Mouse (Mus musculus): ENCODE results near the gene Lin28a.
A peak's percentile ranks its signal among the peaks of the same experiment; 100 is the strongest.

Lin28a gene

GRCm38 (mm10) chr4:134018779-134019145, at the start of gene Lin28a:
Gene Lin28a, minus strand, starts transcription at chr4:134018841.
- no peak for DNase-seq (ENCODE audit: low spot score in 2 of 2)

DNA sequence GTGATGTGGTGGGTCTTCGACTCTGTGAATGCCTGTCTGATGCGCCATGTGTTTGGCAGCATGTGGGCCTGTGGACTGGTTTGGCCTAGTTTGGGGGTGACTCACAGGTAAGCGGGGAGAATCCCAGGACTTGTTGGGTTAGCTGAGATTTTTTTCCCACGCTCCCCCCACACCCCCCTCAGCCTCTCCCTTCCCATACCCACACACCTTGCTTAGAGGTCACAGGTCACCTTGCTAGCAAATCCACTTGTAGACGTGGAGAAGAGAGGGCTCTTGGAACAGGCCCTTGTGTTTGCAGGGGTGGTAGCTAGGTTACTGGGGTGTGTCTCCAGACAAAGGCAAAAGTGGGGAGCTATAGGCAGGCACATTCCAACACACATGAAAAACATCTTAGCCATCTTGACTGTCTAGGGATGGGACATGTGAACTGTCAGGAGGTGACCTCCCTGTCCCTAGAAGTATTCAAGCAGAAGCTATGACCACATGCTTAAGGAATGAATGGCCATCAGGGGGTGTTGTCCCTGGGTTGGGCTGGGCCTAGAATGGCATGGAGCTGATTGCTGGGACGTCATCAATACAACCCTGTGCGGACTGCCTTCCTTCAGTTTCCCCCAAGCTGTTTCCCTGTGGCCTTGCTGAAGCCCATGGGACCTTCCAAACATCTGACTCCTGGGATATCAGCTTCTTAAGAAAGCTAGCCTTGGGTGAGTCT, 49.3 kb upstream of the Lin28a start:
- no peak for DNase-seq (ENCODE audit: low spot score in 2 of 2)

DNA sequence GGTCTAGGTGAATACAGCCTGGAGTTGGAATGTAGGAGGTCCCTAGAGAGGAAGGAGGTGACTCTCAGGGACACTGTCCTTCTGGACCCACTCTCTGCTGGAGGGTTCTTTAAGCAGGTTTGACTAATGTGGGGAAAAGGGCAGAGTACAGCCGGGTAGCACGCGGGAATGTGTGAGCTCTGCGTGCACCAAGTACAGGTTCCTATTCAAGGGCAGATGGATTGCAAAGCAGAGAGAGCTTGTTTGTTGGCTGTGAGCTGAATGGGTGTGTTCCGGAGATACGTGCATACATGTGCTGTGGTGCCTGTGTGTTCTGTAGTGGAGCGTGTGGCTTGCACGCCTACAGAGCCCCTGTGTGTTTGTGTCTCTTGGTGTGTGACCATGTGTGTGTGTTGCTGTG, 48.7 kb upstream of the Lin28a start:
- no peak for DNase-seq (ENCODE audit: low spot score in 2 of 2)

DNA sequence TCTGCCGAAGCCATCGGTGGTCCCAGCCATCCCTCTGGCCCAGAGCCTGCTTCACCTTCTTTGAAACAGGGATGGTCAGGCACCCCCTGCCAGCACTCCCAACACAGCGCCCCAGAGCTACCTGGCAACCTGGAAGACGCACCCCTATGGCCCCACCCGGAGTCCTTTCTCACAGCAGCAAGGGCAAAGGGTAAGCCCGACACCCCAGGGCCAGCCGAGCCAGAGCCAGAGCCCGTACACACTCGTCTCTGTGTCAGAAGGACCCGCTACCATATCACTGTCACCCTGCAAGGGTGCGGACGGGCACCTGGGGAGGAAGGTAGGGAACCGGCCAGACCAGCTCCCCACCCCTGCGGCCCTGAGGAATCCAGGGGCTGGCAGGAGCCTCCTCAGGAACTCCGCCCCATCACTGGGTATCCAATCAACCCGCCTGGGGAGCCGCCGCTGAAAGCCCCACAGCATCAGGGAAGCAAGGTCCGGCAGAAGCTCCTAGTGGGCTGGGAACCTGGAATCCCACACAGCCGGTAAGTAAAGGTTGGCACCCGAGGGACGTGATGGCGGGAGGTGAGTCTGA, 46.9 kb upstream of the Lin28a start:
- no peak for DNase-seq (ENCODE audit: low spot score in 2 of 2)

DNA sequence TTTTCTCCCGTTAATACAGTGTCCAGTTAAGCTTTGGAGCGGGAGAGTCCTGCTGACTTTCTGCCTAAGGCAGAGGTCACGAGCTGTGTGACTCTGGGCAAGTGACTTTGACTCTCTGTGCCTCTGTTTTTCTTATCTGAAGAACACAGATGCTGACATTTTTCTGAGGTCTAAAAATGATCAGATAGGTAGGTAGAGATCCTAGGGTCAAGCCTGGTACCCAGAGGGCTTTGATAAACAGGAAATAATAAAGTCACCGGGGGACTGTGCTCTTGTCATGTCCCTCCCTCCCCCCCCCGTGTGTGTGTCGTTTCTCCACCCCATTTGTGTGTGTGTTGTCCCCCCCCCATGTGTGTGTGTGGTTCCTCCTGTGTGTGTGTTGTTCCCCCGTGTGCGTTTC, 43.9 kb upstream of the Lin28a start:
- no peak for DNase-seq (ENCODE audit: low spot score in 2 of 2)

DNA sequence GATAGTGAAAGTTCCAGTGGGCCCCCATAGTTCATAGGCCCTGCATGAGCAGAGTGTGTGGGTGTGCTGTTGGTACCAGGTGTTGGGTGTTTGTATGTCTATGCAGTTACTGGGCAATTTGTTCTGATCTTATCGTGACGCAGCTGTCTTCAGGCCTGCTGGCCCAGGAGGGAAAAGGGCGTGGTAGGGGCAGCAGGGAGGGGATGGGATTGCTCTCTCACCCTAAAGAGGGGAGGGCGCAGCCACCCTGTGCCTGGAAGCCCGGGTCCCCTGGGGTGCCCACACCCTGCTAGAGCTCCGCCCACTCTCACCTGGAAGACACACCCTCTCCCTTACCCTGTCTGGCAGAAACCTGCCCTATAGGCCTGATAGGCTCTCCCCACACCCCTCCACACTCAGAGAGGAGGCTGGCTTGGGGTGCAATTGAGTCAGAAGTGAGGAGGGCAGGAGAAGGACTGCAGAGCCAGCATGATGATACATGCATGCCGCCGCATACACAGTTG, 43.4 kb upstream of the Lin28a start:
- no peak for DNase-seq (ENCODE audit: low spot score in 2 of 2)

DNA sequence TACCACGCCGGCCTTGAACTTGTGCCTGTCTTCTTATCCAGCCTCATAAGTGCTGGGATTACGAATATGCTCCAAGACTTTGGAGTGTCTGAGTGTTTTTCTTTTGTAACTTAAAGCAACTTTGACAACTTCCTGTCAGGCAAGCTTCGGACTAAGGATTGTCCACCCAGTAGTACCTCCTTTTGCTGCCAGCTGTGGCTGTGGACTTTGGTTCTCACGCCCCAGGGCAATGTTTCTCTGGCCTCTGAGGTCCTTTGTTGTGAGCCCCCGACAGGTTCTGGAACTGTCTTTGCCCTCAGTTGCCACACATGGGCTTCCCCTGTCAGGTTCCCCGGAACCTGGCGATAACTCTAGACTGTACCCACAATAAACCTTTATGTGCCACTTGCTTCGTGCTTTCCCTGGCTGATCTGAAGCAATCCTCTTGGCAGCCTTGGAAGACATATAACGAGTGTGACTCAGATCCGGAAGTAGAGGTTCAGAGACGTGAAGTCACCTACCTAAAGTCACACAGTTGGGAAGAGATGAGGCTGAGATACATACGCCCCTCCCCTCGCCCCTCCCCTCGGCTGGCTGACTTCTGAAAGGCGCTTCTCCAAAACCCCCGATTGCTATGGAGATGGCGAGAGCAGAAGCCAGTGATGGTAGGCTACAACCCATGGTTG, 42.7 kb upstream of the Lin28a start:
- DNase-seq (ENCODE audit: low spot score in 2 of 2) = no peak

- DNase-seq (ENCODE audit: low spot score in 2 of 2) = no peak
Measured at GRCm38 (mm10) chr4:134060135-134060865, 41.7 kb upstream of the Lin28a start, which contains the start of gene Crybg2. Gene Crybg2, plus strand, starts transcription at chr4:134060815.

DNA sequence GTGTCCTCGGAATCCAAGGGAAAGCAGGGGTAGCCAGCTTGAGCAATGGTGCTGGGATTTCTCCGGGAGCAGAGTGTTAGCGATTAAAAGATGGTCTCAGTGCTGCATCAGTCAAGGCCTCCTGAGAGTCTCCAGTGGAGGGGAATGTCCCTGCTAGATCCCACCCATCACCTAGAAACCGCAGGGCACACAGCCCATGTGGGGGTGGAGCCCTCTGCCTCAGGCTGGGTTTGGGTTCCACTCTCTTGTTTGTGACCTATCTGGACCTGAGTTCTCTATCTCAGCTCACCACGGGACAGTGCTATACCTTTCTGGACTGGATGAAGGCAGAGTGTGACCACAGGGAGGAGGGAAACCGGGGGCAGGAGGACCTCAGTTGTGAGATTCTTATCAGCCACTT, 40.3 kb upstream of the Lin28a start:
- DNase-seq (ENCODE audit: low spot score in 2 of 2) = no peak

GRCm38 (mm10) chr4:134058166-134058715, 39.6 kb upstream of the Lin28a start:
- DNase-seq (ENCODE audit: low spot score in 2 of 2) = no peak

DNA sequence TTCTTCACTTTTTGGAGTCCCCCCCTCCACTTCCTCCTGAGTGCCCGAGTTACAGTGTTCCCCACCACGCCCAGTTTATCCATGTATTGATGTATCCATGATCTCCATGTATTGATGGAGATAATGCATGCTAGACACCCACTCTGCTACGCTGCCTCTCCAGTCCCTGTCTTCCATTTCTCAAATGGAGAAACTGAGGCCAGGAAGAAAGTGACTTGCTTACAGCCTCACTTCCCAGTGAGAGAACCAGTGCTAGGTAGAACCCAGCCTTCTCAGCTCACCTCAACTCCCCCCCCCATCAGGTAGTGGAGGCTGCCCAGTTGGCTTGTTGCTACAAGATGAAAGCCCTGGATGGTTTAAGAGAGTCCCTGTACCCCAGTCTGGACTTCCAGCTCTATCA, 34.9 kb upstream of the Lin28a start, which contains the start of gene Zfp683:
TSS of gene Zfp683 (plus strand) at position 301 of the 400 bp plus-strand sequence.
- DNase-seq (ENCODE audit: low spot score in 2 of 2) = no peak

- no peak for DNase-seq (ENCODE audit: low spot score in 2 of 2)
Measured at GRCm38 (mm10) chr4:134052560-134052959, 33.9 kb upstream of the Lin28a start.

GRCm38 (mm10) chr4:134051912-134052311, 33.3 kb upstream of the Lin28a start:
- no peak for DNase-seq (ENCODE audit: low spot score in 2 of 2)

- DNase-seq (ENCODE audit: low spot score in 2 of 2) = no peak
Measured at GRCm38 (mm10) chr4:134047648-134048047, 29.0 kb upstream of the Lin28a start.

DNA sequence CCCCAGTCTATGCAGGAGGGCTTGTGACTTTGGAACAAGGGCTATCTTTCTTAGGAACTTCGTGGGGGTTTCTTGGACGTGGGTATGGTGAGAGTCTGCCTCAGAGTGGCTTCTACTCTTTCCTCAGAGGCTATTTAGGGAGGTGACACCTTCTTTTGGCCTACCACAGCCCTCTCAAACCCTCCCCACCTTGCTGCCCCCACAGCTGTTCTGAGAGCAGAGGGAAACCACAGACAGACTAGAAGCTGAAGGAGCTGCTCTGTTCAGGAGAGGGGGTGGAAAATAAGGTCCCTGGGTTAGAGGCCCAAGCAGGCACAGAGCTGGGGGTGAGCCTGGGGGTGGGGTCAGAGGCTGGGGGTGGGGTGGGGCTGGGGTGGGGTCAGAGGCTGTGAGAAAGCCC, 24.4 kb upstream of the Lin28a start:
- DNase-seq (ENCODE audit: low spot score in 2 of 2) = no peak

DNA sequence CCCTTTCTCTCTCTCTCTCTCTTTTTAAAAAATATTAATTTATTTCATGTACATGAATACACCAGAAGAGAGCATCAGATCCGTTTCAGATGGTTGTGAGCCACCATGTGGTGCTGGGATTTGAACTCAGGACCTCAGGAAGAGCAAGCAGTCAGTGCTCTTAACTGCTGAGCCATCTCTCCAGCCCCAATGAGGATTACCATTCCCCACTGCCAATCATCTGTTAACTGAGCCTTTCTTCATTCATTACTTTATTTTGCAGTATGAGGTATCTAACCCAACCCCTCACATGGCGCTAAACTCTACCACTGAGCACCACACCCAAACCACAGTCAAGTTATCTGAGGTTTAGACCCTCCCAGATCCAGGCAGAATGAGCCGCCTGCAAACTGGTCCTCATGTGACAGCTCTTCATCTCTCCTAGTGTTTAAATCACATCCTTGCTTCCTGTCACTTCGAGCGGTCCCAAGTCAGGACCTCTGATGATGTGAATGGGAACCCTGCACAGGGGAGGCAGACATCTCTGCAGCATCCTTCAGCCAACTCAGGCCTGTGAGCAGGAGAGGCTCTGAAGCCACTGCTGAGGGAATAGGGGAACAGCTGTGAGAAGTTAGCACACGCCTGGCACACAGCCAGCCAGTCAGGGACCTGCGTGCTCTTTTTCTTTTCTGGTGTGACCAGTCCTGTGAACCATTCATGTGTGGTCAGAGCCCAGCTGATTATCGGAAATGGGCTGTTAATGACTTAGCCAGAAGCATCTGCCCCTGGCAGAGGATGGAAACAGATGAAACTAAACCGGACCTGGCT, 22.9 kb upstream of the Lin28a start:
- DNase-seq (ENCODE audit: low spot score in 2 of 2) = no peak

GRCm38 (mm10) chr4:134035953-134036352, 17.3 kb upstream of the Lin28a start:
- DNase-seq (ENCODE audit: low spot score in 2 of 2) = peak; percentile 45 to 55

- DNase-seq (ENCODE audit: low spot score in 2 of 2) = no peak
Measured at GRCm38 (mm10) chr4:134025802-134026201, 7.2 kb upstream of the Lin28a start.

GRCm38 (mm10) chr4:134020621-134021020, 2.0 kb upstream of the Lin28a start:
- DNase-seq (ENCODE audit: low spot score in 2 of 2) = no peak

DNA sequence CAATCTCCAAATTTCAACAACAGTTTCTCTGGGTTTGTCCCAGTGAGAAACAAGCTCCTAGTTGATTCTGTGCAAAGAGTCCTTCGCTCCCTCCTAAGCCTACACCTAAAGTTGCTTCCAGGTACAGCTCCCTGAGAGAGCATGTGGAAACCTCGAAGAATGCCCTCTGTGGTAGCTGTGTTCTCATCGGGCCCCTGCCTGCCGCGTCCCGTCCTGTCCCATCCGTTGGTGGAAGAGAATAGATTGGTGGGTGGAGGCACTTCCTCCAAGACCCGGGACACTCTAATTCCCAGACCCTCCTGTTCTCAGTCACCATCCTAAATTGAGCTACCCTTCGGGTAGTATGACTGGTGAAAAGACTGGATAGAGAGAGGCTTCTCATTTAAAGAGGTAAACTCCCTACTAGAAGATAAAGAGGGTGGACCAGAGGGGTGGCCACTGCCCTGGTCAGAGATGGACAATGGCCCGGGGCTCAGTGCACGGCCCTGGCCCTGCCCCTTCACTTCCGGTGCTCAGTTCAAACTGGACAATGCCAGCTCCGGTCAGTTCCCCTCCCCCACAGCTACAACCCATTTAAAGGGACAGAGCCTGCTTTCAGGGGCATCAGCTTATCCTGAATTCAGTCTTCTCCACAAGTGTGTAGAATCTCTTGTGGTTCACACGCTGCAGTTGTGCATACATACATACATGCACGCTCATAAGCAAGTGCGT, 1.2 kb upstream of the Lin28a start:
- DNase-seq (ENCODE audit: low spot score in 2 of 2) = no peak

All from right cerebral cortex, postnatal 36 days (tissue).